Mouse (Mus musculus): ENCODE data around the gene Kif16b. TPM values are rescaled to one million over a fixed set of nuclear protein-coding genes. Genes with fewer than 3 reads are reported as not detected.
"Not testable (repeated sequence)": the region's sequence is repeated elsewhere in the genome, so short reads cannot be mapped to it uniquely, and the experiment has no call there.

Kif16b gene
- total and polyA plus RNA-seq, 2 experiments, result 5.8 to 18.4 TPM

- 91% methylated on average over 5 of the region's 5 CpGs for WGBS
- DNase-seq (ENCODE audit: extremely low read depth, low read depth, low spot score), result no peak
- Histone ChIP-seq H3K36me3 (ENCODE audit: control insufficient read depth, insufficient read depth, low read length) (no peaks in the 10 kb centered on the region), H3K79me2 (ENCODE audit: control insufficient read depth, insufficient read depth, low read length) (no peaks in the 10 kb centered on the region), H3K27me3 (ENCODE audit: control insufficient read depth, insufficient read depth, low read length) (no peaks in the 10 kb centered on the region), H3K9ac (ENCODE audit: low read depth, low read length) (no peak overlapping the region), H3K27ac (replicated peaks; ENCODE audit: insufficient read depth, low read depth, low read length) (no peak overlapping the region), H3K4me1 (ENCODE audit: control insufficient read depth, insufficient read depth, low read length) (no peaks in the 10 kb centered on the region), H3K4me3 (ENCODE audit: insufficient read depth, low read depth, low read length) (no peak overlapping the region)
- TF ChIP-seq CTCF (IDR thresholded peaks at IDR 0.05; ENCODE audit: low read depth, low read length) (no peak), POLR2A (IDR thresholded peaks at IDR 0.05; ENCODE audit: extremely low read depth, insufficient read depth, low read length) (no peak)
Observed at GRCm38 (mm10) chr2:142585845-142586244, 315.5 kb downstream of the Kif16b start.

- no peaks in the 10 kb centered on the region for H3K27me3 ChIP-seq (ENCODE audit: control insufficient read depth, insufficient read depth, low read length)
- H3K9ac ChIP-seq (ENCODE audit: low read depth, low read length), result no peak overlapping the region
- H3K27ac ChIP-seq (replicated peaks; ENCODE audit: insufficient read depth, low read depth, low read length), result no peak overlapping the region
- no peak for TF ChIP-seq CTCF (IDR thresholded peaks at IDR 0.05; ENCODE audit: low read depth, low read length)
- TF ChIP-seq POLR2A (IDR thresholded peaks at IDR 0.05; ENCODE audit: extremely low read depth, insufficient read depth, low read length), result no peak
- H3K79me2 ChIP-seq (ENCODE audit: control insufficient read depth, insufficient read depth, low read length), result no peaks in the 10 kb centered on the region
- no peak for DNase-seq (ENCODE audit: extremely low read depth, low read depth, low spot score)
- H3K4me1 ChIP-seq (ENCODE audit: control insufficient read depth, insufficient read depth, low read length), result no peaks in the 10 kb centered on the region
- 59% methylated on average over 11 of the region's 11 CpGs for WGBS
- no peak overlapping the region for H3K4me3 ChIP-seq (ENCODE audit: insufficient read depth, low read depth, low read length)
- no peaks in the 10 kb centered on the region for H3K36me3 ChIP-seq (ENCODE audit: control insufficient read depth, insufficient read depth, low read length)
Observed at GRCm38 (mm10) chr2:142584851-142585737, 316.2 kb downstream of the Kif16b start.

- no peak for DNase-seq (ENCODE audit: extremely low read depth, low read depth, low spot score)
- H3K9ac ChIP-seq (ENCODE audit: low read depth, low read length), result no peak overlapping the region
- no peak overlapping the region for H3K4me3 ChIP-seq (ENCODE audit: insufficient read depth, low read depth, low read length)
- H3K27ac ChIP-seq (replicated peaks; ENCODE audit: insufficient read depth, low read depth, low read length), result no peak overlapping the region
- H3K79me2 ChIP-seq (ENCODE audit: control insufficient read depth, insufficient read depth, low read length), result no peaks in the 10 kb centered on the region
- H3K4me1 ChIP-seq (ENCODE audit: control insufficient read depth, insufficient read depth, low read length), result no peaks in the 10 kb centered on the region
- H3K27me3 ChIP-seq (ENCODE audit: control insufficient read depth, insufficient read depth, low read length), result no peaks in the 10 kb centered on the region
- no peaks in the 10 kb centered on the region for H3K36me3 ChIP-seq (ENCODE audit: control insufficient read depth, insufficient read depth, low read length)
- TF ChIP-seq POLR2A (IDR thresholded peaks at IDR 0.05; ENCODE audit: extremely low read depth, insufficient read depth, low read length), result no peak
- no peak for TF ChIP-seq CTCF (IDR thresholded peaks at IDR 0.05; ENCODE audit: low read depth, low read length)
Observed at GRCm38 (mm10) chr2:142580449-142580848, 320.9 kb downstream of the Kif16b start.

- H3K27me3 ChIP-seq (ENCODE audit: control insufficient read depth, insufficient read depth, low read length); H3K9ac ChIP-seq (ENCODE audit: low read depth, low read length); H3K79me2 ChIP-seq (ENCODE audit: control insufficient read depth, insufficient read depth, low read length); H3K36me3 ChIP-seq (ENCODE audit: control insufficient read depth, insufficient read depth, low read length); H3K4me3 ChIP-seq (ENCODE audit: insufficient read depth, low read depth, low read length); H3K27ac ChIP-seq (replicated peaks; ENCODE audit: insufficient read depth, low read depth, low read length); DNase-seq (ENCODE audit: extremely low read depth, low read depth, low spot score); H3K4me1 ChIP-seq (ENCODE audit: control insufficient read depth, insufficient read depth, low read length): not testable (repeated sequence)
- WGBS, result 61% methylated on average over 9 of the region's 9 CpGs
Observed at GRCm38 (mm10) chr2:142577414-142577813, 323.9 kb downstream of the Kif16b start.

GRCm38 (mm10) chr2:142569771-142570170 lies 331.6 kb downstream of the Kif16b start:
- no peak for TF ChIP-seq POLR2A (IDR thresholded peaks at IDR 0.05; ENCODE audit: extremely low read depth, insufficient read depth, low read length)
- Histone ChIP-seq H3K79me2 (ENCODE audit: control insufficient read depth, insufficient read depth, low read length) (no peaks in the 10 kb centered on the region), H3K9ac (ENCODE audit: low read depth, low read length) (no peak overlapping the region), H3K4me3 (ENCODE audit: insufficient read depth, low read depth, low read length) (no peak overlapping the region), H3K4me1 (ENCODE audit: control insufficient read depth, insufficient read depth, low read length) (no peaks in the 10 kb centered on the region), H3K36me3 (ENCODE audit: control insufficient read depth, insufficient read depth, low read length) (no peaks in the 10 kb centered on the region), H3K27ac (replicated peaks; ENCODE audit: insufficient read depth, low read depth, low read length) (no peak overlapping the region), H3K27me3 (ENCODE audit: control insufficient read depth, insufficient read depth, low read length) (no peaks in the 10 kb centered on the region)
- no peak for DNase-seq (ENCODE audit: extremely low read depth, low read depth, low spot score)
- WGBS, result 73% methylated on average over 8 of the region's 8 CpGs

Other genes with a start within 250 kb of the Kif16b start
- gene Snrpb2, start 161.5 kb upstream of the Kif16b start, total RNA-seq (2014; rRNA removed), result 11.9 and 14.2 TPM in 2 replicates
- 1.4 and 1.5 TPM in 2 replicates for gene Snrpb2, start 161.5 kb upstream of the Kif16b start, polyA plus RNA-seq (2012; rRNA removed)
- gene Otor, start 176.9 kb upstream of the Kif16b start, total RNA-seq (2014; rRNA removed), result not detected in 2 replicates
- gene Otor, start 176.9 kb upstream of the Kif16b start, polyA plus RNA-seq (2012; rRNA removed), result not detected in 2 replicates

All from liver, adult 2 months (tissue).